Mouse (Mus musculus) thymus, adult 2 months (tissue): ENCODE measurements around the gene Erc1.

Source experiments
- CTCF ChIP-seq: fragments of 200-500 bp; IDR thresholded peaks from 2 replicates; pipeline ENCODE4 v1.5.1; 2012; ENCODE audit warnings: mild to moderate bottlenecking, control low read depth, low read length, moderate library complexity, borderline replicate concordance; ENCODE audit not compliant: control insufficient read depth, poor library complexity, insufficient read depth; ENCODE audit errors: extremely low read depth
- POLR2A ChIP-seq: fragments of 200-500 bp; IDR thresholded peaks from 2 replicates; pipeline ENCODE4 v1.6.1; 2012; ENCODE audit warnings: mild to moderate bottlenecking, low read length, control low read depth, moderate library complexity; ENCODE audit not compliant: control insufficient read depth, poor library complexity, insufficient read depth; ENCODE audit errors: extremely low read depth

GRCm38 (mm10) chr6:119558855-119559254, 289.1 kb downstream of the Erc1 start:
- TF ChIP-seq POLR2A (no peak), CTCF (no peak)
